Mouse (Mus musculus) forelimb bud, embryonic 11.5 days (tissue): ENCODE results near the gene Ksr1.

Source experiments
- DNase-seq: peaks from one replicate; pipeline ENCODE4 v3.0.0-alpha.2; 2012; ENCODE audit warnings: low read depth, low spot score

Ksr1 gene

DNA sequence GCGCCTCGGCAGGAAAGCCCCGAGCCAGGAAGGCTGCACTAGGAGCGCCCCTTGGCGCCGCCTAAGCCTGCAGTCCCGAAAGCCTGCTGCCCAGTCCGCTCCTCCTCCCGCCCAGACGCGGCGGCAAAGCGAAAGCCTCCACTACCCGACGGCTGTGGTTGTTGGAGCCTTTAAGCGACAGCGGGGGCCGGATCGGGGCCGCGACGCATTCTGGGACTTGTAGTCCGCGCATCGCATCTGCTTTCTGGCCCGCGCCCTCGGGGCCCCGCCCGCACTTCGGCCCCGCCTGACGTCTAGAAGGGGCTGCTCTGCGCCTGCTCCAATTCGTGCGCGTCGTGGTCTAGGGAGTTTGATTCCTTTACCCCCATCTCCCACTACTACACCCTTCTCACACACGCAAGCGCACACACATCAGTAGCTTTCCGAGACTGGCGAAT, at the start of gene Ksr1:
Gene Ksr1, minus strand, starts transcription at position 77 of the 437 bp plus-strand sequence.
- DNase-seq = peak; percentile 94

GRCm38 (mm10) chr11:79192176-79192575, 46.0 kb upstream of the Ksr1 start:
- DNase-seq = no peak

DNA sequence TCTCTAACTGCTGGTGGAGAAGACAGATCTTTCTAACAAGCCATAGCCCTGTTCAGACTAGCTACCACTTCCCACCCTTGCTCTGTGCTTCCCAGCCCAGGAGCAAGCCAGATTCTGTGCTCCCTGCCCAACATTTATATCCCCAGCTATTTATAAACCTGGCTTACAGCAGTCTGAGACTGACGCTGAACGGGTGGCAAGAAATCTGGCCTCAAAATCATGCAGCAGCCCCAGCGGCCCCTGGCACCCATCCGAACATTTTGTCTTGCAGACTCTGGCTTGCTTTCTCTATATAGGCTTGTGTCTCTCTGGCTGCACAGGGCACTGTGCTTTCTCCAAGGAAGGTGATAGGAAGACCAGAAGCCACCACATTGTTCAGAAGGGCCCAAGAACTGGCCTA, 45.0 kb upstream of the Ksr1 start:
- no peak for DNase-seq

GRCm38 (mm10) chr11:79190257-79190656, 44.0 kb upstream of the Ksr1 start:
- DNase-seq = no peak

- no peak for DNase-seq
These were observed 42.0 kb upstream of the Ksr1 start for GRCm38 (mm10) chr11:79188176-79188575.

DNA sequence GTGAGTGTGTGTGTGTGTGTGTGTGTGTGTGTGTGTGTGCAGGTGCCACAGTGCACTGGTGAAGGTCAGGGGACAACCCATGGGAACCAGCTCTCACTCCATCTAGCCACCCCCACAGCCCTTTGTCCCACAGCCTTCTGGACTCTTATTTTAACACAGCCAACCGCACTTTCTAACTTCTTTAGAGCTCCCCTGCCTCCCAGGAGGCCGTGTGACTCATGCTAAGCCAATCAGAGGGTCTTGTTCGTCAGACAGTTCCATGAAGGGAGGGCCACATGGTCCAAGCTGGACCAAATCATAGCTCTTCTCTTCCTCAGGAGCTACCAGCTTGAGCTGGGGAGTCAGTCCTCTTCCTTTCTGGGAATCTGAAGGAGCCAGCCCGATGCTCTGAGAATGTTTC, 41.1 kb upstream of the Ksr1 start:
- DNase-seq = no peak

DNA sequence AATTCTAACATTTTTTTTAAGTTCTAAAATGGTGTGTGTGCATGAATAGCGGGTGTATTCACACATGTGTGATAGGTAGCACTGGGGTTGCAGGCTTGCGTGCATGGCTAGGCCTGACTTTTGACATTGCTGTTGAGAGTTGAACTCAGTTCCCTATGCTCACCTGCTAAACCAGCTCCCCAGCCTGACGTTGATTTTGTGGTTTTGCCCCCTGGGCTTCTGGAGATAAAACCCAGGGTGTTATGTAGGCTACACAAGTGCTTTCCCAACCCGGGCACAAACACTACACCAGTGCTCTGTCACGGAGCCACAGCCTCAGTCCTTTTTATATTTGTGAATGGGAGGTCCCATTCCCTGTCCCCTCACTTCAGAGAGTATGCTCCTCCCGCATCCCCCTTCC, 39.5 kb upstream of the Ksr1 start:
- no peak for DNase-seq

GRCm38 (mm10) chr11:79184126-79184888, 38.1 kb upstream of the Ksr1 start:
- no peak for DNase-seq

GRCm38 (mm10) chr11:79183400-79183799, 37.2 kb upstream of the Ksr1 start:
- no peak for DNase-seq

DNA sequence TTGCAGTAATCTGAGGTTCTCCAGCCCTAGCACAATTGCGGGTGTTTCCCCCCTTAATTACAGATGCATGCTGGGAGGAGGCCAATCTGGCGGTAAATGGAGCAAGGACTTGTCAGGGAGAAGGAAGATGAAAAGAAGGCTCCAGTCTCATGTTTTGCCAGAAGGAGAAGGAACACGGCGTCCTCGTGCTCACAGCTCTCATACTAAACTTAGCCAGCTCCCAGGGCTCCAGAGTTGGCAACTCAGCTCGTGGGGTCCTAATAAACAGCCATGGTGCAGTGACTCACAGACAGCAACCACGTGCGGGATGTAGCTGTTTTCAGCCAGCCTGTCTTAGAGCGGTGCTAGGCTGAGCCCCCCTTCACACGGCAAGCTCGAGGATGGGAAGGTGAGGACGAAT, 36.7 kb upstream of the Ksr1 start:
- no peak for DNase-seq

DNA sequence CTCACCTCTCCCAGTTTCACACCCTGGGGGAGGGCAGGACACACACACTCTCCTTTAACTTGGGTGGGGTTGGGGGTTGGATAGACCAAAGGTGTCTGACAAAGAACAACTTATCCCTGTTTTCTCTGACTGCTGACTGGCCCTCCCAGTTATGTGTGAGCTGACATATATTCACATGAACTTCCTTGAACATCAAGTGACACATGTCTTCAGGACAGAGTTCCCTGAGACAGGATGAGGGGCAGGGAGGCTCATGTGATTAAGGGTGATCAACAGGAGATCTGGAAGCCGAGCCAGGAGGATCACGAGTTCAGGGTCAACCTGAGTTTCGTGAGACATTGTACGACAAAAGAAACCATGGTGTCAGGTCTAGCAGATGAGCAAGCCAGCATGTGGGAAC, 35.7 kb upstream of the Ksr1 start:
- no peak for DNase-seq

GRCm38 (mm10) chr11:79176687-79177086, 30.5 kb upstream of the Ksr1 start:
- DNase-seq = no peak

GRCm38 (mm10) chr11:79172054-79172453, 25.8 kb upstream of the Ksr1 start:
- DNase-seq = no peak

DNA sequence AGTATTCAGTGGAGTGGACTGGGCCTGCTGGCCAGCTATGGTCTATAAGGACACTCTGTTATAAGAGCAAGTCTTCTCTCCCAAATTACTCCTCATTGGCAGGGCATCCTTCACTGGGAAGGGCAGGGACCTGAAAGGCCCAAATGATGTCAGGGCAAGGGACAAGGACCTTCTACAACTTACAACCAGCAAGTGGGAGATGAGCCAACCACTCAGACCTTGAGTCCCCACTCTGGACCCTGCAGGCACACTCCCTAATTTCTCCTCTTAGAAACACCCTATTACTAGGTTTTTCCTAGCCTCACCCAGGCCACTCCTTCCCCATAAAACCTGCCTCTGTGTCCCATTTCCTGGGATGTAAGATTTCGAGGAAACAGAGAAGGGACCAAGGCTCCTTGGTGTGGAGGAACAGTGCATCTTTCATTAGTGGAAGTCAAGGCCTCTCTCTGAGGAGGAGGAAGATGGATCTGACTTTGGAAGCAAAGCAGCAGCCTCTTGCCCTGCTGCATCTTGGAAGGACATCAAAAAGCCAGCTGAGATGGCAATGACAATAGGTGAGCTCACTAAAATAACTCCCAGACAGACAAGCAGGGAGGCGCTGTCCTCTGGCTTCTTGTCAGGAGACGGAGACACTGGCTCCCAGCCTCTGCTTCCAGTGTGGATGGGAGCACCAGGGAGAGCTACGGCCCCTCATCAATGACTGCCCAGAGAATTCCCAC, 20.5 kb upstream of the Ksr1 start:
- DNase-seq = no peak

DNA sequence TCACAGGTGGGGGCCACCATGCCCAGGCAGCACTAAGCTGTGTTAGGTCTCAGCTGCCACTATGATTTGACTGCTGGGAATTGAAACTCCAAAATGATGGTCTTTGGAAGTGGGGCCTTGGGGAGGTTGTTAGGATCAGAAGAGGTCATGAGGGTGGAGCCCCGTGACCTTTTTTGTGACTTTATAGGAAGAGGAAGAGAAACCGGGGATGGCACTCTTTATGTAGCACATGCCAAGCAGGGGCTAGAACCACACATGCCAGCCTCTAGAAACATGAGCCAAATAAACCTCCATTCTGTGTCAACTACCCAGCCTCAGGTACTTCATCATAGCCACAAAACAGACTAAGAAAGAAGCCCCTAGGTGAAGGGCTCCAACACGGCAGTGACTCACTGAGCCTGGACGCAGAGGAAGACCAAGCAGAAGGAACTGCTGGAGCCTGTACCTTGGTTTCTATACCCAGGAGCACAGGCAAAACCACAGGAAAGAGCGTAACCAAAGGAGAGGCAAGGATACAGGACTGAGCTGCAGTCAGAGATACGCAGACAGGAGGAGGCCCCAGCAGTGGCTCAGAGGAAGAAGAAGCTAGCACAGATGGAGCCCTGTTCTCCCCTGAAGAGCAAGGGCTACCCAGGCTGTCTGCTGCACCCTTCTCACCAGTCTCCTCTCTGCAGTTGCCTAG, 15.0 kb upstream of the Ksr1 start:
- DNase-seq = no peak

GRCm38 (mm10) chr11:79160127-79160526, 13.9 kb upstream of the Ksr1 start:
- DNase-seq = no peak

GRCm38 (mm10) chr11:79157729-79158128, 11.5 kb upstream of the Ksr1 start:
- no peak for DNase-seq

DNA sequence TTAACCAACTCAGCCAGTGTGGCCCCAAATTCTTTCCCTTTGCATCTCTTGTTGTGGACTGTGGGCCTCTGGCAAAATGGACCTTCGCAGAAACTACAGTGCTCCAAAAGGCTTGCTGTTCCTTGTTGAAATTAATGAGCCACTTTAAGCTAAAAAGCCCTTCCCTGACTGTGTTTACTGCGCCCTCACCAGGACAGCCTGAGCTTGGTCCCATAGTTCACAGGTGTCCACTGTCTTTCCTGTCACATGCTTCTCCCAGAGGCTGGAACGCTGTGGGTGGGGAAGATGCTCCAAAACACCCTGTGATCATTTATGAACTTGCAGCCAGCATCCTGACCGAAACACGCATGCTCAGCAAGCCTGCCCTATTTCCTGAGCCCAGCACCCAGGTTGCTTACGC, 9.1 kb upstream of the Ksr1 start:
- no peak for DNase-seq

- DNase-seq = no peak
These were observed 6.5 kb upstream of the Ksr1 start for GRCm38 (mm10) chr11:79152696-79153095.

GRCm38 (mm10) chr11:79151874-79152273, 5.7 kb upstream of the Ksr1 start:
- DNase-seq = no peak

- DNase-seq = no peak
These were observed 4.1 kb upstream of the Ksr1 start for GRCm38 (mm10) chr11:79150301-79150700.

- DNase-seq = no peak
These were observed 3.1 kb upstream of the Ksr1 start for GRCm38 (mm10) chr11:79149295-79149694.

- no peak for DNase-seq
These were observed 2.6 kb upstream of the Ksr1 start for GRCm38 (mm10) chr11:79148783-79149182.
